Mouse (Mus musculus) MEL (cell line): ENCODE data around the gene Map3k12. TPM values are rescaled to one million over a fixed set of nuclear protein-coding genes. Genes with fewer than 3 reads are reported as not detected.

Experiments
- DNase-seq: peaks from one replicate; pipeline ENCODE4 v3.0.0; 2011; ENCODE audit warnings: low read depth, low spot score
- H3K27ac ChIP-seq: 2 replicates; pipeline ENCODE4 v1.5.1; 2012; ENCODE audit warnings: low read depth, mild to moderate bottlenecking, control low read depth, low read length, moderate library complexity; ENCODE audit not compliant: control insufficient read depth
- H3K27me3 ChIP-seq, 2 experiments: fragments of 150-350 bp in 1 of 2; sonication (generic) in 1 of 2; 2 replicates each; pipeline ENCODE4 v1.6.1; 2012; ENCODE audit warnings: low read length in 2 of 2, mild to moderate bottlenecking in 2 of 2, improper control_type of control experiment in 1 of 2, moderate library complexity in 1 of 2; ENCODE audit not compliant: insufficient read depth in 2 of 2, control insufficient read depth in 1 of 2
- H3K36me3 ChIP-seq, 2 experiments: 2 replicates each; pipeline ENCODE4 v1.6.1; 2012 to 2014; ENCODE audit warnings: low read length in 2 of 2, improper control_type of control experiment in 1 of 2, inconsistent platforms in 1 of 2, mild to moderate bottlenecking in 1 of 2; ENCODE audit not compliant: insufficient read depth in 2 of 2, control insufficient read depth in 1 of 2
- H3K4me1 ChIP-seq, 2 experiments: fragments of 150-350 bp in 1 of 2; sonication (generic) in 1 of 2; 2 replicates each; pipeline ENCODE4 v1.6.1; 2012; ENCODE audit warnings: low read length in 2 of 2, improper control_type of control experiment in 1 of 2, mild to moderate bottlenecking in 1 of 2; ENCODE audit not compliant: insufficient read depth in 2 of 2, control insufficient read depth in 1 of 2
- H3K4me3 ChIP-seq, 2 experiments: fragments of 150-350 bp in 1 of 2; sonication (generic) in 1 of 2; 2 replicates each; pipeline ENCODE4 v1.5.1; 2012; ENCODE audit warnings: low read depth in 2 of 2, low read length in 2 of 2, mild to moderate bottlenecking in 2 of 2, moderate library complexity in 2 of 2, control low read depth in 1 of 2, improper control_type of control experiment in 1 of 2; ENCODE audit not compliant: control insufficient read depth in 1 of 2, insufficient read depth in 1 of 2
- H3K79me2 ChIP-seq: 2 replicates; pipeline ENCODE4 v1.6.1; 2012; ENCODE audit warnings: mild to moderate bottlenecking, low read length, moderate library complexity; ENCODE audit not compliant: control insufficient read depth, poor library complexity, insufficient read depth
- H3K9ac ChIP-seq: 2 replicates; pipeline ENCODE4 v1.6.1; 2012; ENCODE audit warnings: low read depth, mild to moderate bottlenecking, control low read depth, low read length, moderate library complexity; ENCODE audit not compliant: control insufficient read depth, poor library complexity, severe bottlenecking
- H3K9me3 ChIP-seq: fragments of 150-350 bp; sonication (generic); replicated peaks from 2 replicates; pipeline ENCODE4 v1.6.1; 2012; ENCODE audit warnings: mild to moderate bottlenecking, low read length, improper control_type of control experiment, moderate library complexity; ENCODE audit not compliant: insufficient read depth
- CTCF ChIP-seq, 3 experiments: IDR thresholded peaks in 2 of 3; conservative IDR thresholded peaks in 1 of 3; 2 replicates each; pipeline ENCODE4 v1.5.1; 2011 to 2012; ENCODE audit warnings: low read length in 3 of 3, low read depth in 2 of 3, mild to moderate bottlenecking in 2 of 3, improper control_type of control experiment in 1 of 3, inconsistent platforms in 1 of 3, mixed read lengths in 1 of 3, moderate library complexity in 1 of 3; ENCODE audit not compliant: control insufficient read depth in 1 of 3, insufficient read depth in 1 of 3, poor library complexity in 1 of 3, severe bottlenecking in 1 of 3
- EP300 ChIP-seq, 2 experiments: IDR thresholded peaks; 2 replicates each; pipeline ENCODE4 v1.6.1; 2011; ENCODE audit warnings: improper control_type of control experiment in 2 of 2, low read length in 2 of 2, low read depth in 1 of 2, mild to moderate bottlenecking in 1 of 2
- GABPA ChIP-seq: IDR thresholded peaks from 2 replicates; pipeline ENCODE4 v1.6.1; 2012; ENCODE audit warnings: low read depth, mild to moderate bottlenecking, inconsistent platforms, low read length, improper control_type of control experiment, moderate library complexity
- KAT2A ChIP-seq: conservative IDR thresholded peaks from 2 replicates; pipeline ENCODE4 v1.6.1; 2012; ENCODE audit warnings: low read depth, low read length, improper control_type of control experiment, inconsistent platforms
- MAFK ChIP-seq: IDR thresholded peaks from 2 replicates; pipeline ENCODE4 v1.6.1; 2011; ENCODE audit warnings: low read depth, mild to moderate bottlenecking, low read length, improper control_type of control experiment, borderline replicate concordance
- MXI1 ChIP-seq: IDR thresholded peaks from 2 replicates; pipeline ENCODE4 v1.6.1; 2011; ENCODE audit warnings: mild to moderate bottlenecking, low read depth, low read length, improper control_type of control experiment
- MYB ChIP-seq: IDR thresholded peaks from 2 replicates; pipeline ENCODE4 v1.6.1; 2011; ENCODE audit warnings: mild to moderate bottlenecking, low read depth, low read length, improper control_type of control experiment
- MYC ChIP-seq: IDR thresholded peaks from 2 replicates; pipeline ENCODE4 v1.6.1; 2011; ENCODE audit warnings: low read depth, mild to moderate bottlenecking, low read length, improper control_type of control experiment, moderate library complexity
- POLR2A ChIP-seq, 2 experiments: IDR thresholded peaks; 2 replicates each; pipeline ENCODE4 v1.6.1; 2011 to 2012; ENCODE audit warnings: low read length in 2 of 2, mild to moderate bottlenecking in 2 of 2, control low read depth in 1 of 2, improper control_type of control experiment in 1 of 2, low read depth in 1 of 2, moderate library complexity in 1 of 2; ENCODE audit not compliant: control insufficient read depth in 1 of 2, insufficient read depth in 1 of 2, poor library complexity in 1 of 2
- POLR2AphosphoS2 ChIP-seq: IDR thresholded peaks from 2 replicates; pipeline ENCODE4 v1.6.1; 2011; ENCODE audit warnings: low read length, improper control_type of control experiment
- POLR2AphosphoS5 ChIP-seq: IDR thresholded peaks from 2 replicates; pipeline ENCODE4 v1.6.1; 2012; ENCODE audit warnings: low read depth, borderline replicate concordance, mild to moderate bottlenecking, inconsistent platforms, low read length, moderate library complexity, mixed read lengths
- RAD21 ChIP-seq: IDR thresholded peaks from 2 replicates; pipeline ENCODE4 v1.6.1; 2011; ENCODE audit warnings: mild to moderate bottlenecking, low read depth, low read length, improper control_type of control experiment
- RCOR1 ChIP-seq: IDR thresholded peaks from 2 replicates; pipeline ENCODE4 v1.6.1; 2012; ENCODE audit warnings: low read depth, mild to moderate bottlenecking, inconsistent platforms, low read length, improper control_type of control experiment
- SMC3 ChIP-seq: IDR thresholded peaks from 2 replicates; pipeline ENCODE4 v1.6.1; 2011; ENCODE audit warnings: low read depth, low read length, improper control_type of control experiment
- TAL1 ChIP-seq: IDR thresholded peaks from 2 replicates; pipeline ENCODE4 v1.6.1; 2012; ENCODE audit warnings: mild to moderate bottlenecking, inconsistent platforms, low read length, moderate library complexity, mixed read lengths
- TBP ChIP-seq: IDR thresholded peaks from 2 replicates; pipeline ENCODE4 v1.8.0; 2011; ENCODE audit warnings: low read depth, low read length, improper control_type of control experiment
- USF1 ChIP-seq: IDR thresholded peaks from 2 replicates; pipeline ENCODE4 v1.6.1; 2014; ENCODE audit warnings: low read depth, mild to moderate bottlenecking, inconsistent platforms, low read length, improper control_type of control experiment, moderate library complexity
- USF2 ChIP-seq, 2 experiments: IDR thresholded peaks; 2 replicates each; pipeline ENCODE4 v1.6.1; 2011 to 2012; ENCODE audit warnings: improper control_type of control experiment in 2 of 2, low read length in 2 of 2, borderline replicate concordance in 1 of 2, inconsistent platforms in 1 of 2, low read depth in 1 of 2, mild to moderate bottlenecking in 1 of 2; ENCODE audit not compliant: insufficient read depth in 1 of 2
- ZC3H11A ChIP-seq: IDR thresholded peaks from 2 replicates; pipeline ENCODE4 v1.6.1; 2012; ENCODE audit warnings: low read depth, mild to moderate bottlenecking, inconsistent platforms, low read length, improper control_type of control experiment
- ZKSCAN1 ChIP-seq: IDR thresholded peaks from 2 replicates; pipeline ENCODE4 v1.6.1; 2012; ENCODE audit warnings: low read depth, mild to moderate bottlenecking, inconsistent platforms, low read length, improper control_type of control experiment, moderate library complexity
- ZMIZ1 ChIP-seq: IDR thresholded peaks from 2 replicates; pipeline ENCODE4 v1.6.1; 2012; ENCODE audit warnings: low read depth, mild to moderate bottlenecking, inconsistent platforms, low read length, improper control_type of control experiment, moderate library complexity
- polyA plus RNA-seq, 2 experiments: library from polyadenylated mRNA; stranded (reverse) in 1 of 2; unstranded in 1 of 2; fragments of >175 nt in 1 of 2; fragments of >200 nt in 1 of 2; gene quantifications; 2 replicates each; pipeline versions ENCODE4 v1.2.1 to v1.2.4; 2012; ENCODE audit warnings: low replicate concordance in 2 of 2, low read depth in 1 of 2; ENCODE audit not compliant: insufficient read length in 2 of 2, insufficient read depth in 1 of 2, missing spikeins in 1 of 2
- total RNA-seq: library from RNA; depleted of rRNA; stranded (reverse); fragments of 300-350 nt; gene quantifications from 2 replicates; pipeline ENCODE4 v1.2.3, GENCODE M21; 2012

Map3k12 gene
- total and polyA plus RNA-seq, 3 experiments: 1.7 to 2.8 TPM; not detected in 1

DNA sequence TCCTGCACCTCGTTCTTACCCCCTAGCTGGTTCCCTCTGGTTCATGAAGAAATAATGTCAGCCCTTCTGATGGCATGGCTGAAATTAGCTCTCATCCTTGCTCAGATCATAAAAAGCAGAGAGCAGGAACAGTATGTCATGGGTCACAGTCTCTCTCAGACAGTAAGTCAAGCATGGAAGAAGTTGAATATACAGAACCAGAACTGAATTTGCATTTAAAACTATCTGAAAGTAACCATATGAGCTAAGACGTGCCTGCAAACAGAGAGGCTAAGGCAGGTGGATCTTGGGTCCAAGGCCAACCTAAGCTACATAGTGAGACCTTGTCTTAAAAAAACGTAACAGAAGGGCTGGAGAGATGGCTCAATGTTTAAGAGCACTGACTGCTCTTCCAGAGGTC is 3.9 kb downstream of the Map3k12 start:
- TF ChIP-seq KAT2A (no peak), MYB (no peak), POLR2A (IDR thresholded peaks at IDR 0.05; ENCODE audit: control insufficient read depth in 1 of 2, insufficient read depth in 1 of 2, low read depth in 1 of 2, low read length in 2 of 2, poor library complexity in 1 of 2) (no peak), EP300 (IDR thresholded peaks at IDR 0.05; ENCODE audit: low read depth in 1 of 2, low read length in 2 of 2) (no peak), TAL1 (no peak), SMC3 (no peak)
- Histone ChIP-seq H3K9ac (no peak overlapping the region), H3K4me1 (peaks cover 0 to 22% of the 10 kb centered on the region in 2 experiments; a peak in 2 of 4 replicates), H3K4me3 (no peak overlapping the region), H3K79me2 (no peaks in the 10 kb centered on the region), H3K9me3 (no peaks in the 10 kb centered on the region), H3K27ac (no peak overlapping the region), H3K36me3 (peaks cover 0 to 3% of the 10 kb centered on the region in 2 experiments; a peak in 2 of 4 replicates), H3K27me3 (no peaks in the 10 kb centered on the region)
- no peak for DNase-seq

DNA sequence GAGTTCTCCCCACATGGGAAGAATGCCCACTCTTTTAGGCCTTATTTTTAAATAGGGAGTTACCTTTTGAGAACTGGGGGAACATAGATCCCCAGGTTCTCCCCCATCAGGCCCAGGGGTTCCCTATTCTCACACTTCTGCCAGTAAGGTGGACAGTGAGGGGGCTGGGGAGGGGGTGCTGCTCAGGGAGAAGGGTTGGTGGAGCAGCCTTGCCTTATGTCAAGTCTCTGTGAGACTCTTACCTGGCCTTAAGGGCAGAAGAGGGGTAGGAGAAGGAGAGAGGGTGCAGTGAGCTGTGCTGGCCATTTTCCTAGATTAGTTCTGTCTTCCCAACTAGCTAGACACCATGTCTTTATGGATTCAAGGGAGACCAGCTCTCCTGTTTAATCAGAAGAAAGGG is 4.4 kb downstream of the Map3k12 start:
- Histone ChIP-seq H3K4me3 (no peak overlapping the region), H3K27ac (no peak overlapping the region), H3K36me3 (peaks cover 0 to 3% of the 10 kb centered on the region in 2 experiments; a peak in 2 of 4 replicates), H3K9me3 (no peaks in the 10 kb centered on the region), H3K9ac (no peak overlapping the region), H3K4me1 (peaks cover 0 to 22% of the 10 kb centered on the region in 2 experiments; a peak in 2 of 4 replicates), H3K79me2 (no peaks in the 10 kb centered on the region), H3K27me3 (no peaks in the 10 kb centered on the region)
- DNase-seq: no peak
- TF ChIP-seq RAD21: no peak

DNA sequence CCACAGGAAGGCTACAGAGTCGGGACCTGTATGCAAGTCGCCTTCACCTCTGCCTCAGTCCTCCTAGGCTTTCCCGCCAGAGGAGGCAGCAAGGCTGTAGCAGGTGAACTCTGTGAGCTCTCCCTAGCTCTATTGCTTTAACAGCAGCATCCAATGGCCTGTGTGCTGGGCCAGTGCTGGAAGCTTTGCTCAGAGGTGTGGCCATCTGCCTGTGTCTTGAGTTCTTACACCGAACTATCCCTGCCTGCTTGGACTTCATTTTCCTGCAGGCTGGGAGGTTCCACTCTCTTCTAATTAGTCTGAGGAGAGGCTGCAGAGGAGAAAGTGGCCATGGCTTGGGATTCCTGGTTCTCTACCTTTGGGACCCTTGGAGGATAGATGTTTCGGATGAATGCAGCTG is 4.9 kb downstream of the Map3k12 start:
- no peaks in the 10 kb centered on the region for H3K27me3 ChIP-seq
- no peak for DNase-seq
- H3K27ac ChIP-seq: no peak overlapping the region
- H3K9ac ChIP-seq: no peak overlapping the region
- peaks cover 0 to 22% of the 10 kb centered on the region in 2 experiments; a peak in 2 of 4 replicates for H3K4me1 ChIP-seq
- TF ChIP-seq GABPA (no peak), ZKSCAN1 (no peak), MAFK (no peak), RAD21 (no peak), POLR2AphosphoS5 (no peak), ZMIZ1 (no peak), ZC3H11A (no peak), RCOR1 (no peak), TBP (no peak), USF2 (IDR thresholded peaks at IDR 0.05; ENCODE audit: borderline replicate concordance in 1 of 2, insufficient read depth in 1 of 2, low read depth in 1 of 2, low read length in 2 of 2) (no peak), CTCF (IDR thresholded peaks at IDR 0.05 in 2 of 3, conservative IDR thresholded peaks at IDR 0.05 in 1 of 3; ENCODE audit: control insufficient read depth in 1 of 3, insufficient read depth in 1 of 3, low read depth in 2 of 3, low read length in 3 of 3, poor library complexity in 1 of 3, severe bottlenecking in 1 of 3) (no peak), SMC3 (no peak), TAL1 (no peak), POLR2AphosphoS2 (no peak), USF1 (no peak), MXI1 (no peak), MYC (no peak)
- H3K4me3 ChIP-seq: no peak overlapping the region
- no peaks in the 10 kb centered on the region for H3K9me3 ChIP-seq
- no peaks in the 10 kb centered on the region for H3K79me2 ChIP-seq
- H3K36me3 ChIP-seq: peaks cover 0 to 3% of the 10 kb centered on the region in 2 experiments; a peak in 2 of 4 replicates
